Mouse (Mus musculus): ENCODE data around the gene Nsun4.

Gene Nsun4
- long read RNA-seq, experiment 1, transcript Nsun4-202 (6 exons, 2,439 nt): major isoform, 44 of 49 reads
- long read RNA-seq, experiment 1, partial matches to known transcripts: 3 of 49 reads
- long read RNA-seq, experiment 1, other reads (novel, unspliced or antisense): 2 of 49 reads
- long read RNA-seq, experiment 2, transcript Nsun4-202 (6 exons, 2,439 nt): major isoform, 27 of 29 reads
- long read RNA-seq, experiment 2, partial matches to known transcripts: 0 of 29 reads
- long read RNA-seq, experiment 2, other reads (novel, unspliced or antisense): 2 of 29 reads

GRCm38 (mm10) chr4:116053399-116053961, at the start of gene Nsun4:
Gene Nsun4 (minus strand): TSS chr4:116053876.
- intact Hi-C loops (cut with DNase I): no loop called here

GRCm38 (mm10) chr4:116100959-116101358, 47.3 kb upstream of the Nsun4 start:
- intact Hi-C loops (cut with DNase I): no loop called here

- intact Hi-C loops (cut with DNase I): no loop called here
Measured at GRCm38 (mm10) chr4:116097211-116097610, 43.5 kb upstream of the Nsun4 start.

- intact Hi-C loops (cut with DNase I): no loop called here
Measured at GRCm38 (mm10) chr4:116096291-116096690, 42.6 kb upstream of the Nsun4 start.

GRCm38 (mm10) chr4:116088510-116089249, 35.0 kb upstream of the Nsun4 start:
- intact Hi-C loops (cut with DNase I): no loop called here

- intact Hi-C loops (cut with DNase I): no loop called here
Measured at GRCm38 (mm10) chr4:116077240-116078095, 23.8 kb upstream of the Nsun4 start.

GRCm38 (mm10) chr4:116076369-116077231, 22.9 kb upstream of the Nsun4 start:
- intact Hi-C loops (cut with DNase I): no loop called here

GRCm38 (mm10) chr4:116075631-116076368, 22.1 kb upstream of the Nsun4 start:
- intact Hi-C loops (cut with DNase I): no loop called here

- intact Hi-C loops (cut with DNase I): no loop called here
Measured at GRCm38 (mm10) chr4:116074861-116075620, 21.4 kb upstream of the Nsun4 start, which contains the start of the genes Uqcrh and Lrrc41. Gene Uqcrh (minus strand): TSS chr4:116075071. Gene Lrrc41 (plus strand): TSS chr4:116075269.

GRCm38 (mm10) chr4:116074145-116074675, 20.5 kb upstream of the Nsun4 start:
- intact Hi-C loops (cut with DNase I): no loop called here

GRCm38 (mm10) chr4:116073146-116073545, 19.5 kb upstream of the Nsun4 start:
- intact Hi-C loops (cut with DNase I): no loop called here

- intact Hi-C loops (cut with DNase I): no loop called here
Measured at GRCm38 (mm10) chr4:116070116-116070515, 16.4 kb upstream of the Nsun4 start.

- intact Hi-C loops (cut with DNase I): no loop called here
Measured at GRCm38 (mm10) chr4:116063855-116064254, 10.2 kb upstream of the Nsun4 start.

GRCm38 (mm10) chr4:116059012-116059726, 5.5 kb upstream of the Nsun4 start:
- intact Hi-C loops (cut with DNase I): no loop called here

GRCm38 (mm10) chr4:116057559-116057958, 3.9 kb upstream of the Nsun4 start:
- intact Hi-C loops (cut with DNase I): no loop called here

- intact Hi-C loops (cut with DNase I): no loop called here
Measured at GRCm38 (mm10) chr4:116052526-116053293, 966 bp downstream of the Nsun4 start.

- intact Hi-C loops (cut with DNase I): no loop called here
Measured at GRCm38 (mm10) chr4:116049211-116049610, 4.5 kb downstream of the Nsun4 start.
